Mouse (Mus musculus): Measurements from ENCODE around the gene Olfr667. TPM values are rescaled to one million over a fixed set of nuclear protein-coding genes. Genes with fewer than 3 reads are reported as not detected.
"Not testable (repeated sequence)": the region's sequence is repeated elsewhere in the genome, so short reads cannot be mapped to it uniquely, and the experiment has no call there.

Gene Olfr667
- not detected in 2 replicates for polyA plus RNA-seq (2015; fragmentation: Nextera tagmentation; extraction: Ambion mirVana)

DNA sequence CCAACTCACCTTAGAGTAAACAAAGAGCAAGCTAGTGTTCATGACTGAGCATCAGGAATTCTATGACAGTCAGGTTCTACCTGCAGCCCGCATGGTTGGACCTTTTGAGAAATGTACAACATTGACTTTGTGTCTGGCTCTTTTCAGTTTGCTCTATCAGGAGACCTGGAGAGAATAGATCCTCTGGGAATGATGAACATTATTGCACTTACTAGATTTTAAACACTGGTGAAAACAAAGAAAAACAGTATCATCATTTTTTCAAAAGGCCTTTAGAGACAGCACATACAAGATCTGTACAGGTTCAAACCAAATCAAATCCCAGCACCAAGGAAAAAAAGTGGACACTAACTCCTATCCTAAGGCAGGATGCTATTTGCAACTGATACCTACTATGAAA, at the start of gene Olfr667:
Olfr667 (minus strand) TSS at position 101 of the 400 bp plus-strand sequence.
- no peaks in the 10 kb centered on the region for H3K4me1 ChIP-seq
- H3K9me3 ChIP-seq: no peaks in the 10 kb centered on the region
- ATAC-seq (ENCODE audit: borderline replicate concordance, extremely low read depth, low FRiP score, low TSS enrichment): no peak
- WGBS: 79% methylated on average over 1 of the region's 1 CpGs
- no peak within 1 kb of the TSS for H3K9ac ChIP-seq
- no peaks in the 10 kb centered on the region for H3K36me3 ChIP-seq
- H3K27ac ChIP-seq: no peak within 1 kb of the TSS
- no peak within 1 kb of the TSS for H3K4me3 ChIP-seq
- no peak within 1 kb of the TSS for H3K4me2 ChIP-seq
- no peaks in the 10 kb centered on the region for H3K27me3 ChIP-seq

DNA sequence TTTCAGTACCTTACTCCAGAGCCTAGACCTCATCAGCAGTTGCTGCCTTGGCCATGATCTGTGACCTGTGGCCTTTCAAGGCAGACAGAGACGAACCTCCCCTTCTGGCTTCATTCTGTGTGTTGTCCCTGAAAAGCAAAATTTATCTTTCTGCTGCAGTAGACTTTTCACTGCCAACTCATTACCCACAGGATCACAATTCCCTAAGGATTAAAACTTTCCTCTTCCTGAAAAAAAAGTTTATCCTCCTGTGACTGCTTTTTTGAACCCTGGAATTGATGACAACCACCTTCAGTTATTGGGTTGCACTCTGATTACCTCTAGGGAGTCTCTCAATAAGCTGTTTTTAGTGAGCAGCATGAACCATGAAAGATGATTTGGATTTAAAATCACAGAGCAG, 41.2 kb upstream of the Olfr667 start, which contains the start of gene Olfr670:
Olfr670 (minus strand) TSS at position 101 of the 400 bp plus-strand sequence.
- Histone ChIP-seq H3K27me3 (no peaks in the 10 kb centered on the region), H3K36me3 (no peaks in the 10 kb centered on the region), H3K4me1 (no peaks in the 10 kb centered on the region), H3K4me3 (no peak within 1 kb of the TSS), H3K9me3 (no peaks in the 10 kb centered on the region), H3K9ac (no peak within 1 kb of the TSS), H3K4me2 (no peak within 1 kb of the TSS), H3K27ac (no peak within 1 kb of the TSS)
- 33% methylated on average over 1 of the region's 1 CpGs for WGBS
- no peak for ATAC-seq (ENCODE audit: borderline replicate concordance, extremely low read depth, low FRiP score, low TSS enrichment)

DNA sequence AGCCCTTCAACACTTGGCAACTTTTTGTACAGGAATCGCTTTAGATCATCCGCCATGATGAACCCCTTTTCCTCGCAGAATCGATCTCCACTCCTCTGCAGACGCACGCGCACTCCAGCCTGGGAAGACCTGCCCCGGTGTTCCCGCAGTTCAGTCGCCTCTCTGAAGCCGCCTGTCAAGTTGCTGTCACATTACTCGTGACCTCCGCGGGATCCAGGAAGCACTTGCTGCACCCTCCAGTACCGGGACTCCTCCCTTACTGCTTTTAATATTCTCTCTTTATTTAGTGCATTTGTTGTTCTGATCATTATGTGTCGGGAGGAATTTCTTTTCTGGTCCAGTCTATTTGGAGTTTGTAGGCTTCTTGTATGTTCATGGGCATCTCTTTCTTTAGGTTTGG, 29.0 kb upstream of the Olfr667 start:
- not testable (repeated sequence) for ATAC-seq (ENCODE audit: borderline replicate concordance, extremely low read depth, low FRiP score, low TSS enrichment); H3K27me3 ChIP-seq; H3K4me1 ChIP-seq; H3K27ac ChIP-seq; H3K9me3 ChIP-seq; H3K4me3 ChIP-seq; H3K9ac ChIP-seq; H3K36me3 ChIP-seq; H3K4me2 ChIP-seq
- WGBS: 92% methylated on average over 16 of the region's 16 CpGs

DNA sequence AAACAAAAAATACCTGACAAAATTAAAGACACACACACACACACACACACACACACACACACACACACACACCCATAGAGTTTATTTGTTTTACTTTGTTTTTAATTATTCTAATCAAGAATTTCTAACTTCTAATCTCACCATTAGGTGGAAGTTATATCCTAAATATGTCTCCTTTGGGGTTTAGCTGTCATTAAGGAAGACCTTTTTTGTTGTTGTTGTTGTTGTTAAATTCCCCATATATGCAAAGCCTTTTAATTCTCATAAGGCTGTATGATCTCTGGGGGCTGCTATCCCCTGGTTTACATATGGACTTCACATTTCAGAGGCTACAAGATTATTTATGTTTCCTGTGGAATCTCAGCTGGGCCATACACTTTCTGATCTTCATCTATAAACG, 12.7 kb upstream of the Olfr667 start, which contains the start of gene Olfr669:
Olfr669 (plus strand) TSS at position 301 of the 400 bp plus-strand sequence.
- Histone ChIP-seq H3K4me3 (no peak within 1 kb of the TSS), H3K27me3 (no peaks in the 10 kb centered on the region), H3K9ac (no peak within 1 kb of the TSS), H3K36me3 (no peaks in the 10 kb centered on the region), H3K4me2 (no peak within 1 kb of the TSS), H3K27ac (no peak within 1 kb of the TSS), H3K4me1 (no peaks in the 10 kb centered on the region), H3K9me3 (no peaks in the 10 kb centered on the region)
- 62% methylated on average over 1 of the region's 1 CpGs for WGBS
- ATAC-seq (ENCODE audit: borderline replicate concordance, extremely low read depth, low FRiP score, low TSS enrichment): no peak

DNA sequence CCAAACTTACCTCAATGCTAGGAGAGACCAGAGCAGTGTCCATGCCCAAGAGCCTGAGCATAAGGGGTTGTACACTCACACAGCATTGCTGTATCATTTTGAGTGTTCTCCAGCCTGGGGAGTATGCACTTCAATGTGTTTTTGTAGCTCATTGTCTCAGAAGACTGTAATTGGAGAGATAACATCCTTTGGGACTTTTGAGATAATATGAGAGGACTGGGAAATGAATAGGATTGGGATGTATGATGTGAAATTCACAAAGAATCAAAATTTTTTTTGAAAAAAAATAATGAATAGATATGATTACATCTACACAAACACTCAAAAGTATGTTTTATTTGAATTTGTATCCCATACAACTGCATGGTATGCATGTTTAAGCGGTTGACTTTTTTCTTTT, 6.7 kb upstream of the Olfr667 start, which contains the start of gene Olfr668:
Olfr668 (minus strand) TSS at position 101 of the 400 bp plus-strand sequence.
- WGBS: 67% methylated on average over 1 of the region's 1 CpGs
- H3K27me3 ChIP-seq: no peaks in the 10 kb centered on the region
- H3K36me3 ChIP-seq: no peaks in the 10 kb centered on the region
- H3K4me3 ChIP-seq: no peak within 1 kb of the TSS
- no peak within 1 kb of the TSS for H3K4me2 ChIP-seq
- no peak within 1 kb of the TSS for H3K9ac ChIP-seq
- no peaks in the 10 kb centered on the region for H3K9me3 ChIP-seq
- no peak within 1 kb of the TSS for H3K27ac ChIP-seq
- no peaks in the 10 kb centered on the region for H3K4me1 ChIP-seq
- ATAC-seq (ENCODE audit: borderline replicate concordance, extremely low read depth, low FRiP score, low TSS enrichment): no peak

DNA sequence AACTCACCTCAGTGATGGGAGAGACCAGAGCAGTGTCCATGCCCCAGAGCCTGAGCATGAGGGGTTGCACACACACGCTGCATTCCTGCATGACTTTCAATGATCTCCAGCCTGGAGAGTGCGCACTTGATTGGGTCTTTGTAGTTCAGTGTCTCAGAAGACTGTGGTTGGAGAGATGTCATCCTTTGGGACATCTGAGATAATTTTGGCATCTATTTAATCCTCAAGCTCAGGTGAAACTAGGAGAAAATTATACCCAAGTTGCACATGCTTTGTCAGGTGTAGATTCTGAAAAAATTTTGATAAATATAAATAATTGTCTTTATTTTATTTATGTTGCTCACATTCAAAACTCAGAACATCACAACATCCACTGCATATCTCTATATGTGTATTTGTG, 25.4 kb downstream of the Olfr667 start, which contains the start of gene Olfr666:
Olfr666 (minus strand) TSS at position 101 of the 400 bp plus-strand sequence.
- H3K4me1 ChIP-seq: no peaks in the 10 kb centered on the region
- H3K4me2 ChIP-seq: no peak within 1 kb of the TSS
- WGBS: 83% methylated on average over 2 of the region's 2 CpGs
- ATAC-seq (ENCODE audit: borderline replicate concordance, extremely low read depth, low FRiP score, low TSS enrichment): no peak
- H3K9ac ChIP-seq: no peak within 1 kb of the TSS
- no peak within 1 kb of the TSS for H3K27ac ChIP-seq
- no peaks in the 10 kb centered on the region for H3K9me3 ChIP-seq
- H3K4me3 ChIP-seq: no peak within 1 kb of the TSS
- no peaks in the 10 kb centered on the region for H3K36me3 ChIP-seq
- H3K27me3 ChIP-seq: no peaks in the 10 kb centered on the region

DNA sequence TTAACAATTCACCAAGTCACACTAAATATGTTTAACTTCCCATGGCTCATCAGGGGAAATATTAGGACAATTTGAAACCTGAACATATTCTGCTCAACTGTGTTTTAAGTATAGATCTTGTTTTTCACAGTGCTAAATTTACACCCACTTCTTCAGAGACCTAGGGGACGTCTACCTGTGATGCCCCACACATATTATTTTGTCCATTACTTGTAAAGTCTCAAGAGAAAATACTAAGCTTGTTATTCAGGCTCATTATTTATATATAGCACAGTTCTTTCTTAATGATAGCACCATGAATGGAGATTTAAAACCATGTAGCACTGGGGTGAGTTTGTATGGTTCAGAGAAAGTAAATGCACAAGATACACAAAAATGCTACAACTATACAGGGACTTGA, 43.6 kb downstream of the Olfr667 start, which contains the start of gene Olfr665:
Olfr665 (plus strand) TSS at position 301 of the 400 bp plus-strand sequence.
- WGBS: 24% methylated on average over 1 of the region's 1 CpGs
- Histone ChIP-seq H3K27ac (no peak within 1 kb of the TSS), H3K4me2 (no peak within 1 kb of the TSS), H3K27me3 (no peaks in the 10 kb centered on the region), H3K9ac (no peak within 1 kb of the TSS), H3K4me1 (no peaks in the 10 kb centered on the region), H3K9me3 (no peaks in the 10 kb centered on the region), H3K36me3 (no peaks in the 10 kb centered on the region), H3K4me3 (no peak within 1 kb of the TSS)
- ATAC-seq (ENCODE audit: borderline replicate concordance, extremely low read depth, low FRiP score, low TSS enrichment): no peak

Other genes starting within 250 kb of the Olfr667 start
- not detected in 2 replicates for gene Olfr661, start 235.0 kb downstream of the Olfr667 start, polyA plus RNA-seq (2015; fragmentation: Nextera tagmentation; extraction: Ambion mirVana)
- gene Usp17le, start 144.0 kb downstream of the Olfr667 start, polyA plus RNA-seq (2015; fragmentation: Nextera tagmentation; extraction: Ambion mirVana): not detected in 2 replicates
- gene Usp17lb, start 78.9 kb downstream of the Olfr667 start, polyA plus RNA-seq (2015; fragmentation: Nextera tagmentation; extraction: Ambion mirVana): not detected in 2 replicates
- gene Usp17la, start 64.5 kb downstream of the Olfr667 start, polyA plus RNA-seq (2015; fragmentation: Nextera tagmentation; extraction: Ambion mirVana): not detected in 2 replicates
- not detected in 2 replicates for gene Olfr665, start 43.5 kb downstream of the Olfr667 start, polyA plus RNA-seq (2015; fragmentation: Nextera tagmentation; extraction: Ambion mirVana)
- not detected in 2 replicates for gene Olfr666, start 25.5 kb downstream of the Olfr667 start, polyA plus RNA-seq (2015; fragmentation: Nextera tagmentation; extraction: Ambion mirVana)
- not detected in 2 replicates for gene Olfr668, start 6.6 kb upstream of the Olfr667 start, polyA plus RNA-seq (2015; fragmentation: Nextera tagmentation; extraction: Ambion mirVana)
- not detected in 2 replicates for gene Olfr669, start 12.8 kb upstream of the Olfr667 start, polyA plus RNA-seq (2015; fragmentation: Nextera tagmentation; extraction: Ambion mirVana)
- not detected in 2 replicates for gene Olfr670, start 41.1 kb upstream of the Olfr667 start, polyA plus RNA-seq (2015; fragmentation: Nextera tagmentation; extraction: Ambion mirVana)
- not detected in 2 replicates for gene Olfr671, start 57.6 kb upstream of the Olfr667 start, polyA plus RNA-seq (2015; fragmentation: Nextera tagmentation; extraction: Ambion mirVana)
- gene Olfr672, start 80.5 kb upstream of the Olfr667 start, polyA plus RNA-seq (2015; fragmentation: Nextera tagmentation; extraction: Ambion mirVana): not detected in 2 replicates
- gene Olfr675, start 107.0 kb upstream of the Olfr667 start, polyA plus RNA-seq (2015; fragmentation: Nextera tagmentation; extraction: Ambion mirVana): not detected in 2 replicates
- not detected in 2 replicates for gene Olfr676, start 111.2 kb upstream of the Olfr667 start, polyA plus RNA-seq (2015; fragmentation: Nextera tagmentation; extraction: Ambion mirVana)
- gene Olfr677, start 129.9 kb upstream of the Olfr667 start, polyA plus RNA-seq (2015; fragmentation: Nextera tagmentation; extraction: Ambion mirVana): not detected in 2 replicates
- gene Olfr678, start 143.0 kb upstream of the Olfr667 start, polyA plus RNA-seq (2015; fragmentation: Nextera tagmentation; extraction: Ambion mirVana): not detected in 2 replicates
- not detected in 2 replicates for gene Olfr679, start 159.7 kb upstream of the Olfr667 start, polyA plus RNA-seq (2015; fragmentation: Nextera tagmentation; extraction: Ambion mirVana)
- gene Olfr680-ps1, start 171.3 kb upstream of the Olfr667 start, polyA plus RNA-seq (2015; fragmentation: Nextera tagmentation; extraction: Ambion mirVana): not detected in 2 replicates
- not detected in 2 replicates for gene Olfr681, start 195.4 kb upstream of the Olfr667 start, polyA plus RNA-seq (2015; fragmentation: Nextera tagmentation; extraction: Ambion mirVana)
- not detected in 2 replicates for gene Olfr683, start 225.5 kb upstream of the Olfr667 start, polyA plus RNA-seq (2015; fragmentation: Nextera tagmentation; extraction: Ambion mirVana)
- not detected in 2 replicates for gene Olfr684, start 242.2 kb upstream of the Olfr667 start, polyA plus RNA-seq (2015; fragmentation: Nextera tagmentation; extraction: Ambion mirVana)

Measured in lung, embryonic 15.5 days (tissue).